Mouse (Mus musculus): ENCODE results near the gene Rps9. TPM values are rescaled to one million over a fixed set of nuclear protein-coding genes. Genes with fewer than 3 reads are reported as not detected.

Rps9 gene
- total RNA-seq, 2 experiments from 2014 or later, result 322 to 328 TPM

Small RNA genes lying within 50 kb of the gene (microRNA-seq; reads per million reads assigned to microRNA genes)
- 4.0 to 8.1 reads per million in 2 experiments for gene Mir3572

Other genes with a start within 250 kb of the Rps9 start
- not detected for gene Tarm1, start 201.4 kb upstream of the Rps9 start, total RNA-seq (2021)
- 1 to 10 TPM in 1 of 2 experiments, under 1 TPM in 1; 0.66 to 1.1 TPM for gene Oscar, start 87.8 kb upstream of the Rps9 start, total RNA-seq (2021)
- gene Ndufa3, start 86.6 kb upstream of the Rps9 start, total RNA-seq (2021), result 100 to 1,000 TPM; 542 to 549 TPM
- gene Tfpt, start 74.1 kb upstream of the Rps9 start, total RNA-seq (2021), result 10 to 100 TPM; 40.6 to 45.0 TPM
- gene Prpf31, start 74.0 kb upstream of the Rps9 start, total RNA-seq (2021), result 10 to 100 TPM; 45.4 to 46.2 TPM
- 10 to 100 TPM; 53.1 to 58.1 TPM for gene Cnot3, start 58.7 kb upstream of the Rps9 start, total RNA-seq (2021)
- gene Leng1, start 38.2 kb upstream of the Rps9 start, total RNA-seq (2021), result 1 to 10 TPM; 5.0 to 5.7 TPM
- gene Tmc4, start 26.4 kb upstream of the Rps9 start, total RNA-seq (2021), result 1 to 10 TPM; 6.5 to 7.1 TPM
- gene Tsen34, start 11.1 kb upstream of the Rps9 start, total RNA-seq (2021), result 10 to 100 TPM; 71.6 to 73.4 TPM
- gene Mboat7, start 10.5 kb upstream of the Rps9 start, total RNA-seq (2021), result 100 to 1,000 TPM; 212 to 220 TPM
- gene Pirb, start 16.4 kb downstream of the Rps9 start, total RNA-seq (2021), result under 1 TPM; 0.18 to 0.21 TPM
- not detected for gene Gm15448, start 121.7 kb downstream of the Rps9 start, total RNA-seq (2021)
- gene Pira2, start 141.1 kb downstream of the Rps9 start, total RNA-seq (2021), result not detected
- not detected for gene Gm14548, start 194.1 kb downstream of the Rps9 start, total RNA-seq (2021)
- gene Lilra6, start 211.5 kb downstream of the Rps9 start, total RNA-seq (2021), result not detected